Mouse (Mus musculus) A20 (cell line): ENCODE data around the gene Pip5k1c.

Source experiments
- DNase-seq: peaks from one replicate; pipeline ENCODE4 v3.0.0-alpha.2; 2011; ENCODE audit warnings: low read depth, low spot score

Gene Pip5k1c

DNA sequence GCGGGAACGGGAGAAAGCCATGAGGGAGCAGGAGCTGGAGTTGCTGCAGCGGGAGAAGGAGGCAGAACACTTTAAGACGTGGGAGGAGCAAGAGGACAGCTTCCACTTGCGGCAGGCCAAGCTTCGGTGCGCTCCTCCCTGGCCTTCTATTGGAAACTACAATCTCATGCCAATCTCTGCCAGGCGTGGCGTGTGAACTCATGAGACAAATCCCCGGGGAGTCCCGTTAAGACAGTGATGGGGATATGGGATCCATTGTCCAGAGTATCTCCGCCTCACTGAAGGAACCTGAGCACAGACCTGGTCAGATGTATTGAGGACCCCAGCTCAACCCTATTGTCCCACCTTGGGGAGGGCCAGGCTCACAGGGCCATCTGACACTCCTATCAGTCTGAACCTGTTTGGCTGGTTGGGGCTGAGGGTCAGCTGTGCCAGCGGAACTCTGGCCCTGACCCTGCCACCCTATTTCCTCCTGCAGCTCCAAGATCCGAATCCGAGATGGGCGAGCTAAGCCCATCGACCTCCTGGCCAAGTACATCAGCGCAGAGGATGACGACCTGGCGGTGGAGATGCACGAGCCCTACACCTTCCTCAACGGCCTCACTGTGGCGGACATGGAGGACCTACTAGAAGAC is 30.5 kb downstream of the Pip5k1c start:
- DNase-seq = no peak

DNA sequence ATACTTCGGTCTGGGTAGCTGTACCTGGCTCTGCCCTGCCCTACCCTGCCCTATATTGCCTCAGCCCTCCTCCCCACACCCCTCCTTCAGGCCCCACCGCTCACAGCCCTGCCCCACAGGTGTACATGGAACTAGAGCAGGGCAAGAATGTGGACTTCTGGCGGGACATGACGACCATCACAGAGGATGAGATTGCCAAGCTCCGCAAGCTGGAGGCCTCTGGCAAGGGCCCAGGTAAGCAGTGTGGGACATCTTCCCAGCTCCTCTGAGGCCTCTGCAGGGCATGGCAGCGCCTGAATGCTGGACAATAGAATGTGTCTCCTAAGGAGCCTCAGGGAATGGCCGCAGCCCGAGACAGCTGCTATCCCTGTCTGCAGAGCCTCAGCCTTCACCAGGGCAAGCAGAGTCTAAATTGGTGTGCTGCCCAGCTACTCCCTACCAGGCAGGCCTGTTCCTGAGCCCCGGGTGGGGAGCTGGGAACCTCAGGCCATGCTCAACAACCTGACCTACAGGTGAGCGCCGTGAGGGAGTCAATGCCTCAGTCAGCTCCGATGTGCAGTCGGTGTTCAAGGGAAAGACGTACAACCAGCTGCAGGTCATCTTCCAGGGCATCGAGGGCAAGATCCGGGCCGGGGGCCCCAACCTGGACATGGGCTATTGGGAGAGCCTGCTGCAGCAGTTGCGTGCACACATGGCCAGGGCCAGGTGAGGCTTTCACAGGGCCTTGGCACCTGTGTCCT is 31.2 kb downstream of the Pip5k1c start:
- DNase-seq = no peak

DNA sequence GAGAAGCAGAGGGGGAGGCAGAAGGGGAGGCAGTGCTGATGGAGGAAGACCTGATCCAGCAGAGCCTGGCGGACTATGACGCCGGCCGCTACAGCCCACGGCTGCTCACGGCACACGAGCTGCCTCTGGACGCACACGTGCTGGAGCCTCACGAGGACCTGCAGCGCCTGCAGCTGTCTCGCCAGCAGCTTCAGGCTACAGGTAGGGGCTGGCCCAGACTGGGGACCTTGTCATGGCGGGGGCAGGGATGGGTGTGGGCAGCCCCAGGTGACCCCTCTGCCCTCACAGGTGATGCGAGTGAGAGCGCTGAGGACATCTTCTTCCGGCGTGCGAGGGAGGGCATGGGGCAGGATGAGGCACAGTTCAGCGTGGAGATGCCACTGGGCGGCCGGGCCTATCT is 32.4 kb downstream of the Pip5k1c start:
- no peak for DNase-seq

DNA sequence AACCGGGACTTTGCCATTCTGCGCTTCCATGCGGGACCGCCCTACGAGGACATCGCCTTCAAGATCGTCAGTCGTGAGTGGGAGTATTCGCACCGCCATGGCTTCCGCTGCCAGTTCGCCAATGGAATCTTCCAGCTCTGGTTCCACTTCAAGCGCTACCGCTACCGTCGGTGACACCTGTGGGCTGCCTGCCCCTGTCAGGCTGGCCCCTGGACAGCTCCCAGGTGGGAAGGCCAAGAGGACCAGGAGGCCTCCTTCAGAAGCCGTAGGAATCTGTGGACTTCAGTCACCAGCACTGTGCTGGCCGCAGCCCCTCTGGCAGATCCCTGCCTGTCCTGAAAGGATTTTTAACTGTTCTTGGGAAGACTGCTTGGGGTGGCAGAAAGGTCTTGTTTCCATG is 33.0 kb downstream of the Pip5k1c start:
- no peak for DNase-seq

GRCm38 (mm10) chr10:81326858-81327257 is 34.1 kb downstream of the Pip5k1c start:
- no peak for DNase-seq

DNA sequence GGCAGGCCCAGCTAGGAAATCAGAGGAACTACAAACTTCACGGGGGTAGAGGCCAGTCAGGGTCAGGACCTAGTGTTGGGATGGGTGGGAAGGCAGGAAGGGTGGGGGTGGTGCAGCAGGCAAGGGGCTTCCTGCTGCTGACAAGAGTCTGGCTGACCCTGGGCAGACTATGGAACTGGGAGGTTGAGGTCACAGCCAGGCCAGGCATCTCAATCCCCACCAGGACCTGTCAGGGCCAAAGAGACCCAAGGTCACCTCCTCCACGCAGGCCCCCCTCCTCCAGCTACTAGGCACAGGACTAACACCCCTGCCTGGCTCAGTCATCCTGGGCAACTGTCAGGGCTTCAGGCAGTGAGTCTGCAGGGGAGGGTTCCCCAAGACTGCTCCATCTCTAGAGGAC is 35.2 kb downstream of the Pip5k1c start:
- no peak for DNase-seq

DNA sequence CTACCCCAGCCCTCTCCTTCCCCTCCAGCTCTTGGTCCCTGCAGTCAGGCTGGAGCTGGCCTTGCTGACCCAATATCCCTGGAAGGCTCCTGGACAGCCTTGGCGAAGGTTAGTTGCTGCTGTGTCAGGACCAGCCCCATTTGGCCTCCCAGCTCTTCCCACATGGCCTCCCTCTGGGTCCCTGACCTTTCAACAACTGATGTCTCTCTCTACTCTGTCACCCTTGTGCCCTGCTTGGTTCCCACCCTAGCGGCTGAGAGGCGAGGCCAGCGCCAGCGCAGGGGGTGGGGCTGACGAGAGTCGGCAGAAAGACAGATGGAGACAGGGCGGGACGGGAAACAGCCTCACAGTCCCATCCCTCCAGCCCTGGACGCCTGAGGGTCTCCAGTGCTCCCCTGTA is 35.6 kb downstream of the Pip5k1c start, which contains the start of gene Tbxa2r:
TSS of gene Tbxa2r (plus strand) at position 346 of the 400 bp plus-strand sequence.
- no peak for DNase-seq

DNA sequence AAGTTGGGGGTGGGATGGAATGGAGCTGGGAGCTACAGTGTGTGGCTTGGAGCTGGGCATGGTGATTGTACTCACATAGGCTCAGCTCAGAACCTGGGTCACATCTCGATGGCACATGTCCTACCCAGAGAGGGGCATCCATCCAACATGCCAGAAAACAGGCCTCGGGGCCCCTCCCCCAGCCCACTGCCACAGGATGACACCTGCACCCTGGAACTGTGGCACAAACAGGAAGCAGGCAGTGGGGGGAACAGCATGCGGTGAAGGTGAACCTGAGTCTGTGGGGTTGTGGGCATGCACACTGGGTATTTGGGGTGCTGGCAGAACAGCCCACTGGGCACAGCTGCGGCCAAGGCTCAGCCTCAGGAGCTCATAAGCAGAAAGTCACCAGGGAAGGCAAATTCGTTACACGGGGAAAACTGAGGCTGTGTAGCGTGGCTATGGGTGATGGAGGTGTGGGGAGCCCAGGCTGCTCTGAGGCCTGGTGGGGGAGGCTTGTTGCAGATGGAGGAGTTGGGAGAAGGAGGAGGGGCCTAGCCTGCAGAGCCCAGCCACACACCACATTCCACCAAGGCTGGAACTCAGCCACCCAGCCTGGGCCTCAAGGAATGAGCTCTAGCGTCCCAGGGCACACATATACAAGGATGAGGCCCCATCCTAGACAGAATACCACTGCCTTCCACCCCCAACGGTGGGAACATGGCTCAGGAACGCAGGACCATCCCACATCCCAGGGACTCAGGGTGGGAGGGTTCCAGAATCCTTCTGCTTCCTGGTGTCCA is 36.6 kb downstream of the Pip5k1c start:
- peak; percentile 77 for DNase-seq

GRCm38 (mm10) chr10:81330007-81330406 is 37.2 kb downstream of the Pip5k1c start:
- DNase-seq = no peak

DNA sequence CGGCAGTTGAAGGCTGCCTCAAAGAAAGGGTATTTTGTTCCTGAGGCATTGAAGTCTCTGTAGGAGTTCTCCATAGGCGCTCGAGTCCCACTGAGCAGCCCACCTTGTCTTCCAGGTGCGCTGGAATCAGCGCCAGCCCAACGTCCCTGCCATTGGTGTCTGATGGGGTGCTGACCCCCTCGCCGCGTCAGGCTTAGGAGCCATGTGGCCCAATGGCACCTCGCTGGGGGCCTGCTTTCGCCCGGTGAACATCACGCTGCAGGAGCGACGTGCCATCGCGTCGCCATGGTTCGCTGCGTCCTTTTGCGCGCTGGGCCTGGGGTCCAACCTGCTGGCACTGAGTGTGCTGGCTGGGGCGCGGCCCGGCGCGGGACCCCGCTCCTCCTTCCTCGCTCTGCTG is 39.5 kb downstream of the Pip5k1c start:
- DNase-seq = no peak

GRCm38 (mm10) chr10:81334324-81334723 is 41.6 kb downstream of the Pip5k1c start:
- peak; percentile 80 for DNase-seq

GRCm38 (mm10) chr10:81335393-81336340 is 42.9 kb downstream of the Pip5k1c start:
- DNase-seq = no peak

DNA sequence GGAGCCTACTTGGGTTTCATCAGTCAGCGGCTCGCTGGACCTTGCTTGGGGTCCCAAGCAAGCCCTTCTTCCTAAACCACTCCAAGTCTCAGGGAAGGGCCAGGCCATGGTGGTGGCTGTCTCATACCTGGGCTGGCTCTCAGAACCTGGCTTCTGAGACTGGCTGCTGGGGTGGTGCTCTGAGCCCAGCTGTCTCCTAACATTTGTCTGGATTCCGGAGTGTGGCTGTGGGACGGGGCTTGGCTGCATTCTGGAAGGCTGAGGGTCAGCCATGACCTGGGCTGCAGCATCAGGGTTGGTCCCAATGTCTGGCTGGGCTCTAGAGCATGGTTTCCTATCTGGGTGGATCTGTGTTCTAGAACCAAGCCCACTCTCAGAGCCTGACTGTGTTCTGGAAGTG is 43.8 kb downstream of the Pip5k1c start:
- no peak for DNase-seq

DNA sequence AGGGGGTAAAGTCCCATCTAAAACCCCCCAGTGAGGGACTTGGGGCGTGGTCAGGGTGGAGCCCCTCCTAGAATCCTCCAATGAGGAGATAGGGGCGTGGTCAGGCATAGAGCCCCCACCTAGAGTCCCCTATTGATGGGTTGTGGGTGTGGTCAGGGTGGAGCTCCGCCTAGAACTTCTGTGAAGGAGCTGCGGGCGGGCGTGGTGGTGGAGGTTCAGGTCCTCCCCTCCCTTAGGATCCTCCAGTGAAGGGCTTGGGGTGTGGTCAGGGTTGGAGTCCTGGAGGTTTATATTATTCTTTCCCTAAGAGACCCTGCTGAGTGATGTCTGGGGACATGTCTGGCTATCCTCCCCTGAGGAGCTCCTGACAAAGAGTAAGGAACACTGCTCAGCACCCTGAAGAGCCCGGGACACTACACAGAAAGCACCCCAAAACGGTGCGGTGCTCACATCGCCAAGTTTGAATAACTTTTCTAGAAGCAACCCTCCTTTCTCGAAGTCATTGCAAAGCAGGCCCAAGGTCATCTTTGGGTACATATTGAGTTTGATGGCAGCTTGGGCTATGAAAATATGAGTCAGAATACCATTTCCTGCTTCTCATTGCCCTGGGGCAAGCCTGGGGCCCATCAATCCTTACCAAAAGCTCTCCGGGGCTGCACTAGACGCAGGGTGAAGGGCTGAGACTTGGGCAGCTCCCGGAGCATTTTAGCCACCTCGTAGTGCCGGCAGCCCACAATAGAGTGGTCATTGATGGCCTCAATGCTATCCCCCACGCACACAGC is 48.0 kb downstream of the Pip5k1c start:
- DNase-seq = no peak

DNA sequence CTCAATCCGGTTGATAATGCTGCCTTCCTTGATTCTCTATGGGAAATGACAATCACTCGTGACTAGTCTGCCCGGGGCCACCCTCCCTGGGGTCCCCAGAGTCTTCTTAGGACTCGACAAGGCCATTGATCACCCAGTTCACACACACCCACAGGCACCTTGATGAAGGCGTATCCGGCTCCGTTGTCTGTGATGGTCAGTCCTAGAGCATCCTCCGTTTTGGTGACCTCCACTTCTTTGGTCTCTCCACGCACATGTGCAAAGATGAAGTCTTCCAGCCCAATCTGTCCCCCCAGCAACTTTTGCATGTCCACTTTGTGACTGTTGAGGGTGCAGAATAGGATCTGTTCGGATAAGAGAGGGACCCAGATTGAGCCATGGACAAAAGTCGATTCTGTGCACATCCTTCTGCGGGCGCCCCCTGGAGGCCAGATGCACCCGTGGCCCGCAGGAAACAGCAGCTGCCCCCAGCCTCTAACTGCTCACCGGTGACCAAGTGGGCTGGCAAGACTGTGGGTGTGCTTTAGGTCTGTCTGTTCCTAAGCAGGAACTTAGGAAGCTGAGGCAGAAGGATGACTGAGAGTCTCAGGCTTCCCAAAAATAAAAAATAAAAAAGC is 48.7 kb downstream of the Pip5k1c start:
- peak; percentile 73 for DNase-seq

- DNase-seq = no peak
Observed at GRCm38 (mm10) chr10:81342686-81343505, 50.1 kb downstream of the Pip5k1c start, which contains the start of gene Gipc3. Gipc3 (minus strand) TSS chr10:81343266.

- peak; percentile 69 for DNase-seq
Observed at GRCm38 (mm10) chr10:81344421-81345161, 51.8 kb downstream of the Pip5k1c start.

- no peak for DNase-seq
Observed at GRCm38 (mm10) chr10:81345162-81345534, 52.4 kb downstream of the Pip5k1c start.
